8 mouse cellular contexts compared by ENCODE assay signal in genomic region chr11:118248150-118249011, GRCm38 (mm10). TPM values are rescaled to one million over a fixed set of nuclear protein-coding genes. Genes with fewer than 3 reads are reported as not detected.
DNase-seq lines count a peak whose midpoint lies in the region; ATAC-seq and TF ChIP-seq lines count a peak whose summit lies in the region.

Gene Cyth1, minus strand, starts transcription at chr11:118248592.

- TF ChIP-seq CTCF in bone marrow macrophage, adult 2 months (IDR thresholded peaks at IDR 0.05; ENCODE audit: low read depth, low read length), result no peak
- TF ChIP-seq CTCF in embryonic fibroblast, embryonic 13.5 days (IDR thresholded peaks at IDR 0.05; ENCODE audit: borderline replicate concordance, insufficient read depth, low read length), result no peak

- peak within 1 kb of the TSS; percentile 79 for H3K27ac ChIP-seq in bone marrow macrophage, adult 2 months (ENCODE audit: insufficient read depth, low read depth, low read length)
- no peak within 1 kb of the TSS for H3K27ac ChIP-seq in embryonic fibroblast, embryonic 13.5 days (ENCODE audit: insufficient read depth, low read length)
- H3K27ac ChIP-seq in kidney, embryonic 14.5 days (ENCODE audit: low read depth, low read length), result peak within 1 kb of the TSS; percentile 84
- peak within 1 kb of the TSS; percentile 85 for H3K27ac ChIP-seq in limb, embryonic 15.5 days

- H3K27me3 ChIP-seq in kidney, embryonic 14.5 days (ENCODE audit: control insufficient read depth, insufficient read depth, low read length), result no peaks in the 10 kb centered on the region
- no peaks in the 10 kb centered on the region for H3K27me3 ChIP-seq in limb, embryonic 15.5 days

- peak within 1 kb of the TSS; percentile 90 for H3K9ac ChIP-seq in kidney, embryonic 14.5 days (ENCODE audit: low read depth, low read length)
- peak within 1 kb of the TSS; percentile 77 for H3K9ac ChIP-seq in limb, embryonic 15.5 days

- H3K4me1 ChIP-seq in bone marrow macrophage, adult 2 months (ENCODE audit: control insufficient read depth, insufficient read depth, low read length), result peaks cover 23% of the 10 kb centered on the region
- peaks cover 5% of the 10 kb centered on the region; the same call in 1 of the 2 replicates for H3K4me1 ChIP-seq in embryonic fibroblast, embryonic 13.5 days (ENCODE audit: control insufficient read depth, insufficient read depth, low read length)
- H3K4me1 ChIP-seq in kidney, embryonic 14.5 days (ENCODE audit: control insufficient read depth, insufficient read depth, low read length), result peaks cover 16% of the 10 kb centered on the region
- peaks cover 27% of the 10 kb centered on the region for H3K4me1 ChIP-seq in limb, embryonic 15.5 days

- WGBS in kidney, embryonic 14.5 days, result under 1% methylated on average over 85 of the region's 86 CpGs
- WGBS in limb, embryonic 15.5 days, result under 1% methylated on average over 85 of the region's 86 CpGs

- no peaks in the 10 kb centered on the region for H3K9me3 ChIP-seq in kidney, embryonic 14.5 days (ENCODE audit: control insufficient read depth, low read length)
- H3K9me3 ChIP-seq in limb, embryonic 15.5 days, result no peaks in the 10 kb centered on the region

- DNase-seq in A20 (ENCODE audit: low read depth, low spot score), result peak; percentile 99
- DNase-seq in heart, adult 9 months (ENCODE audit: low spot score in 2 of 2), result peak; percentile 100
- peak; percentile 100 for DNase-seq in monocyte, adult 2 months (ENCODE audit: low read depth in 1 of 2, low spot score in 2 of 2)
- peak; percentile 99 to 100 for DNase-seq in spleen, postnatal 36 days (ENCODE audit: low spot score in 2 of 2)

- peak within 1 kb of the TSS; percentile 87 for H3K4me3 ChIP-seq in bone marrow macrophage, adult 2 months (ENCODE audit: insufficient read depth, low read length)
- peak within 1 kb of the TSS; percentile 57 for H3K4me3 ChIP-seq in embryonic fibroblast, embryonic 13.5 days (ENCODE audit: insufficient read depth, low read length)
- H3K4me3 ChIP-seq in kidney, embryonic 14.5 days (ENCODE audit: low read length), result peak within 1 kb of the TSS; percentile 86
- peak within 1 kb of the TSS; percentile 84 for H3K4me3 ChIP-seq in limb, embryonic 15.5 days

- no peak for TF ChIP-seq POLR2A in bone marrow macrophage, adult 2 months (IDR thresholded peaks at IDR 0.05; ENCODE audit: borderline replicate concordance, low read depth, low read length)
- peak; percentile 92 for TF ChIP-seq POLR2A in embryonic fibroblast, embryonic 13.5 days (IDR thresholded peaks at IDR 0.05; ENCODE audit: low read depth, low read length)

- peak; percentile 96 for ATAC-seq in kidney, embryonic 14.5 days (ENCODE audit: low FRiP score, low TSS enrichment)
- peak; percentile 95 for ATAC-seq in limb, embryonic 15.5 days (ENCODE audit: insufficient number of reproducible peaks, low FRiP score, low TSS enrichment, low read depth)

- peak within 1 kb of the TSS; percentile 86 for H3K4me2 ChIP-seq in kidney, embryonic 14.5 days (replicated peaks; ENCODE audit: low read depth, low read length)
- H3K4me2 ChIP-seq in limb, embryonic 15.5 days, result peak within 1 kb of the TSS; percentile 77

- no peaks in the 10 kb centered on the region for H3K36me3 ChIP-seq in kidney, embryonic 14.5 days (ENCODE audit: control insufficient read depth, insufficient read depth, low read length)
- H3K36me3 ChIP-seq in limb, embryonic 15.5 days, result no peaks in the 10 kb centered on the region

RNA-seq across cellular contexts. Expression of gene Cyth1, which starts in this region (rescaled TPM):
- 41.8 and 47.2 TPM in 2 replicates for polyA plus RNA-seq in bone marrow macrophage, adult 2 months (2012; ENCODE audit: insufficient read depth, insufficient read length, missing spikeins)
- polyA plus RNA-seq in embryonic fibroblast, embryonic 13.5 days (2011; ENCODE audit: insufficient read length, low read depth, missing spikeins), result 11.8 and 12.6 TPM in 2 replicates
- 11.4 and 12.4 TPM in 2 replicates for polyA plus RNA-seq in kidney, embryonic 14.5 days (2014; fragmentation: Nextera tagmentation; extraction: Ambion mirVana)
- 16.1 and 16.2 TPM in 2 replicates for polyA plus RNA-seq in limb, embryonic 15.5 days (2015; fragmentation: Nextera tagmentation; extraction: Ambion mirVana)
